21 mouse cellular contexts compared by ENCODE assay signal in the genomic region with DNA sequence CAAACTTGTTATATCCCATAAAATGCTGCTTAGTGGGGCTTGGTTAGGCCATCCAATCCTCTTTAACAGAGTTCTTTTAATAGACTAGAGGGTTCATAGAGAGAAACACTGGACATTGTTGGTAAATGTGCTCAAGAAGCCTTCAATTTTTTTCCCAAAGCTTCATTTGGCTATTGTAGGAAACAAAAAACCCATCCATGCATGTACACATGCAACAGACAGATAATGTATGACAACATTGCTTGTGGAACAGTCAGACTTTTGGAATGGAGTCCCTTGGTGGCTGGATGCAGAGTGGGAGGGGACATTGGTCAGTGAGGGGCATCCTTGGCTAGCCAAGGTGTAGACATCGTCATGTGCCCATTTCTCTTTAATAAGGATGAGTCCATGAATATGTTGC.
"Had no signal": no experiment of that assay in that cellular context is flagged by ENCODE, and none has a peak within 500 bp of the region (broad histone marks: within the 10 kb centered on the region; RNA-seq: fewer than 3 reads in every experiment).

No protein-coding gene starts in this region.

- H3K36me3 ChIP-seq: heart, embryonic 12.5 days; hindbrain, embryonic 10.5 days; hindbrain, embryonic 12.5 days; intestine, embryonic 15.5 days; limb, embryonic 10.5 days; limb, embryonic 12.5 days had no signal

- H3K9me3 ChIP-seq: hindbrain, embryonic 12.5 days; intestine, embryonic 15.5 days; limb, embryonic 10.5 days; limb, embryonic 12.5 days had no signal

- DNase-seq: gastrocnemius, adult 2 months; gastrocnemius, postnatal 10 days; gastrocnemius, postnatal 25 days; heart, adult 2 months; heart, postnatal 10 days; heart, postnatal 4 days; kidney, adult 18-20 months; kidney, adult 8-10 months; kidney, postnatal 10 days; kidney, postnatal 25 days; kidney, postnatal 4 days; liver had no signal

- H3K4me1 ChIP-seq: heart, embryonic 12.5 days; intestine, embryonic 15.5 days; limb, embryonic 10.5 days had no signal

- H3K27me3 ChIP-seq: heart, embryonic 12.5 days; hindbrain, embryonic 12.5 days; intestine, embryonic 15.5 days; limb, embryonic 12.5 days had no signal

- H3K27ac ChIP-seq: gastrocnemius, adult 2 months; heart, adult 2 months; hindbrain, embryonic 10.5 days; hindbrain, embryonic 12.5 days; hindbrain, embryonic 14.5 days; intestine, embryonic 15.5 days; layer of hippocampus, adult 2 months; left cerebral cortex, adult 2 months; limb, embryonic 10.5 days; limb, embryonic 12.5 days had no signal

- H3K4me3 ChIP-seq: gastrocnemius, adult 2 months; heart, adult 2 months; heart, embryonic 12.5 days; hindbrain, embryonic 10.5 days; hindbrain, embryonic 12.5 days; intestine, embryonic 15.5 days; layer of hippocampus, adult 2 months; left cerebral cortex, adult 2 months; limb, embryonic 10.5 days; limb, embryonic 12.5 days had no signal
